Mouse (Mus musculus) CD4-positive helper T cell, adult 2 months (primary cell): Measurements from ENCODE around the gene Ephb1.

Source experiments
- DNase-seq: peaks from one replicate; pipeline ENCODE4 v3.0.0-alpha.2; 2012; ENCODE audit warnings: low read depth, missing footprints, low spot score

The Ephb1 gene

DNA sequence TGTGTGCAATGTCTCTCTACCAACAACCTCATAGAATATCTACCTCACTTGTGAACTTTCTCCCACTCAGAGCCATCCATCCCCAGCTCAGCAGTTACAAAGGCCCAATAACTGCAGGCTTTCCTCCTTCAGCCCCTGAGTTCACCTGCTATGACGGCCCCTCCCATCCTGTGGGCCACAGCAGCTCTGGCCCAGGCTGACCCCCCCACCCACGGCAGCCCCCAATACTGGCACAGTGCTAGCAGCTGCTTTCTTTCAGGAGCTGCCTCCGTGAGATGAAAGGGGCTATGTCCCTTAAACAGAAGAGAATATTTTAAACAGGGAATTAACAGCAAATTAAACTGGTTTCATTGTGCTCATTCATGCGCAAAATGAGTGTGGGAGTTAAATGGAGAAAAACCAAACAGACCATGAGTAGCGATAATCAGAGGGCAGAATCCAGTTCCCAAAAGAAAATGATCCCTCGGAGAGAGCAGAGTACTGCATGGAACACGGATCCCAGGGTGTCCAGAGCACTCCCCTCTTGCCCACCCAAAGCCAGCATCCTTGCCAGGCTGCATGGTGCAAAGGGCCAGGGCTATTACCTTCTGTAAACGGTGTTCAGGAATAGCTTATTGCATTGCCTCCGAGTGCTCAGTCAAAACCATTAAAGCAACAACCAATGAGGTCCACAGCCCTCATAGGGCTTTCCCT, 105.2 kb downstream of the Ephb1 start:
- DNase-seq: no peak

DNA sequence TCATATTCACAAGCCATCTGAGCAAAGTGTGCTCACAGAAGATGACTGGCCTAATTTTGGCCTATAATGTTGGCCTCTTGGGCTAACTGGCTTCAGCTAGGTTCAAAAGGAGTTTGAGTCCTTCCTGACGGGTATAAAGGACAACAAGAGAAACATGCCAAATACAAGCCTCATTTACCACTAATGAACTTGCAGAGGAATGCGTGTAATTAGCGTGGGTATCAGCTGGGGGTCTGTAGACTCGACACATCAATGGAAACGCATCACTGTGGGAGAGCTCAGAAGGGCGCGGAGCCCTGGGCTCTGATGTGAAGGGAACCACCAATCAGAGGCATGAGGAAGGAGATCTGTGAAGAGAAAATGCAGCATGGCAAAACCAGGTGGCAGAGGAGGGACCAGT, 108.9 kb downstream of the Ephb1 start:
- DNase-seq: no peak

DNA sequence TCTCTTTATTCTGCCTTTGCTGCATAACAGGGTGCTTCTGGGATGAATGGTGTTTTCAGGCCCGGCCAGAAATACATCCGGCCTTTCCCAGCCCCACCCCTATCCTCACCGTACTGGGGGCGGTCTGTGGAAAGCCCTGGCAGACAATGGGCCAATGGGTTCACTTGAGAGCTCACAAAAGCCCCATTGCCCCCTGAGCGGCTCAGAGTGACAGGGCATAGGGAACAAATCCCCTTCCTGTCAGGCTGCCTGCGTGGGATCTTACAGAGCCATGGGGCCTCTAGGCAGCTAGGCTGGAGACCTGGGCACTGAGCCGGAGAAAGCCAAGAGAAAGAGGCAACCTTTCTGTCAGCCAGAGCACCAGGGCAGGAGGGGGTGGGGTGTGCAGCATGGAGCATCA, 111.2 kb downstream of the Ephb1 start:
- no peak for DNase-seq

DNA sequence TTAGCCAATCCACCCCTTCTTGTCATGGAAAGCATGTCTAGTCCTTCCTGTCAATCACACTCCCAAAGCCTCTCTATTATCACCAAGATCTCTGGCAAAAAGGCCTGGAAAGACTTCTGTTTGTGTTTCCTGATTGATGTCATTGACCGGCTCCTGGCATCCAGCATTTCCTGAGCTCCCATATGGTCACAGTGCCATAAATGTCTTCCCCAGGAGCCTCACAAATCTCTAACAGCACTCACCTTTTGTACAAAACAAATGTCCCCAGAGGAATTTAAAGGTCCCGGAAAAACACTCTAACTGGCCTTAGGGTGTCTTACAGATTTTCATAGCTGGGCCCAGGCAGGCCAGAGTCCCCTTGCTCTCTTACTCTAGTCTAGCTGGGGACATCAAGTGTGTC, 112.9 kb downstream of the Ephb1 start:
- DNase-seq: no peak

DNA sequence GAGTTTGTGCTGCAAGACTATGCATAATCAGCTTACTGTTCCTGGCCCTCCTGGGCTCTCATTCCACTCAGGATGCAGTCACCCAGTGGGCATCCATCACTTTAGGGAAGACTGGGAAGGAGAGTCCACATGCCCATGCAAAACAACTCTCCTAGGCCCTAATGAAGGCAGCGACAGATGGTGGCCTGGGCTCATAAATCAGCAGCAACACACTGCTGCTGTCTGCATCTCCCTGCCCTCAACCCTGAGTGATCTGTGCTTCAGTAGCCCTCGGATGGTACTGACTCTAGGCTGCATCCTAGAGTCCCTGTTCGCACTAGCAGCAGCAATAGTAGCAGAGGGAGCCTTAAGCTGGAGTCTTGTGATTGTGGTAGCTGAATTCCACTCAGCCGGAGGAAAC, 114.3 kb downstream of the Ephb1 start:
- no peak for DNase-seq

DNA sequence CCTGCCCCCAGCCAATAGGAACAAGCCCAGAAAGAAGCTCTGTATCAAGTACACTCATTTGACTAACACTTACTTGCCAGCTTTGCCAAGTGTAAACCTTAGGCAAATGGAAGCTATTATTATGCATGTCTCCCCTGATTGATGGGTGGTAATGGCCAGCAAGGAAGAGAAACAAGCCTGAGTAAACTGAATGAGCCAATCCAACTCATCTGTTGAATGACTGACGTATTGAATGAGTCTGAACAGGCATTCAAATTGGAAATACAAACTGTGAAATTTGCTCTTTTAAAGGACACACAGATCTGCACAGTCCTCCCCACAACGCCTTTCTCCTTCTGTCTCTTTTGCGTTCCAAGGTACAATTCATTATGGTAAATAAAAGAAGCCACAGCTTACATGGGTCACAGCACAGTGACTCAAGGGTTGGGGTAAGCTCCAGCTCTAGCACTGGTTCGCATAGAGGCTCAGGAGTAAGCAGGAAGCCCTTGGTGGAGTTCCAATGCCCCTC, 119.0 kb downstream of the Ephb1 start:
- DNase-seq: no peak

DNA sequence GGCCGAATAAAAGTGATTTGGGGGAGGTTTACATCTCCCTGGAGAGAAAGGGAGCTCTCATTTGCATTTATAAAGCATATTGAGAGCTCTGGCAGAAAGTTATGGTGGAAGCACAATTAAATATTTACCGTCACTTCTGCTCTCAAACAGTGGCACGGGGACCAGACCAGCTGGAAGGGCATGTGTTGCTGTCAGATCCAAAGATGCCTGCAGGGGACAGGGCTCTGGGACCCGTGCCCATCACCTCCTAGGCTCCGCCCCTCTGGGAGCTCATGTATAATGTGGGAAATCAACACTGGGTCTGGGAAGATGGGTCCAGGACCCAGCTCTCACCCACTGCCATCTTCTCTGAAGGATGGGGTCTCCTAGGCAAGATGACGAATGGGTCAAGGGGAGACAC, 123.2 kb downstream of the Ephb1 start:
- DNase-seq: no peak

DNA sequence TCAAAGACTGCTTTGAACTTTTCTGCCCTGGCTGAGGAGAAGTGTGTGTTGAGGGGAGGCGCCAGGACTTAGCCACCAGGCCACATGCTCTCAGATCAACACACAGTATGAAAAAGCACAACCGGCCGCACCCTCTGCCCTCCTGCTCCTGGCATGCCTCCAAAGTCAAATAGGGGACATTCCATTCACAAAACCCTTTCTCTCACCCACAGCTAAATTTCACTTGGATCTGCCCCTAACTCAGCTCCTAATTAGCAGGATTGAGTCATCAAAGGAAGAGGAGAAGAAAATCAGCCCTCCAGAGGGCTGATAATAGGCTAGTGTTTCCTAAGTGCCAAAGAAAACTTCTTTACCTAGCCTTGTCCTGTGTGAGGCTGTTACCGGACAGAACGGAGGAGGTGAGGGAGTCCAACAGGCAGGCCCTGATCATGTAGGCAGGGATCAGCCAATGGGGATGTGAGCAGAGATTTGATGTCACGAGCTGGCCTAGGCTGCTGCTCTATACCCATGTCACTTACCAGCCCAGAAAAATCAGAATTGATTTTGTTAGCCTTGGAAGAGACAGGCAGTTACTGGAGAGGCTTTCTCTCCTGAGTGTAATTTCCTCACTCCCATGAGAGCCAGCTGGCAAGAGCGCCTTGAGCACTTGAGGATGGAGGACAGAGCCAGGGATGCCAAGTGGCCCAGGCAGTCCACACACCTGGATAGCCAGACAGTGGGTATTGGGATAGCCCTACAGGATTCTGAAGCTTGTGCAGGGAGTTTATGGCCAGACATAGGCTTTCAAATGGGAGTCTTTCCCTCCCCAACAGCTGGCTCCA, 137.5 kb downstream of the Ephb1 start:
- no peak for DNase-seq

DNA sequence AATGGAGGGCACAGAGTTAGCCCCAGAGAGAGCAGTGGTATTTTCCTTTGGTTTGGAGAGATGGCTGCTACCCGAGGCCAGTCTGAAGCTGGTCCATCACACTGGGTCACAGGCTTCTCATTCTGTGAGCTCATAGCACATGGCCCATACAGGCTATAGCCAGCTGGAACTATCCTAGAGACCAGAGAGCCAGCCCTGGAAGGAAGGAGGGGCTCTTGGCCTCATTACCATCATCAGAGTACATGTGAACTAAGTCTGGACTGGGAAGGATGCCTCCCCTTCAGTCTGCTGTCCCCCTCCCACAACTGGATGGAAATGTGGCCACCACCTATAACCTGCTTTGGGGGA, 142.5 kb downstream of the Ephb1 start:
- DNase-seq: no peak

DNA sequence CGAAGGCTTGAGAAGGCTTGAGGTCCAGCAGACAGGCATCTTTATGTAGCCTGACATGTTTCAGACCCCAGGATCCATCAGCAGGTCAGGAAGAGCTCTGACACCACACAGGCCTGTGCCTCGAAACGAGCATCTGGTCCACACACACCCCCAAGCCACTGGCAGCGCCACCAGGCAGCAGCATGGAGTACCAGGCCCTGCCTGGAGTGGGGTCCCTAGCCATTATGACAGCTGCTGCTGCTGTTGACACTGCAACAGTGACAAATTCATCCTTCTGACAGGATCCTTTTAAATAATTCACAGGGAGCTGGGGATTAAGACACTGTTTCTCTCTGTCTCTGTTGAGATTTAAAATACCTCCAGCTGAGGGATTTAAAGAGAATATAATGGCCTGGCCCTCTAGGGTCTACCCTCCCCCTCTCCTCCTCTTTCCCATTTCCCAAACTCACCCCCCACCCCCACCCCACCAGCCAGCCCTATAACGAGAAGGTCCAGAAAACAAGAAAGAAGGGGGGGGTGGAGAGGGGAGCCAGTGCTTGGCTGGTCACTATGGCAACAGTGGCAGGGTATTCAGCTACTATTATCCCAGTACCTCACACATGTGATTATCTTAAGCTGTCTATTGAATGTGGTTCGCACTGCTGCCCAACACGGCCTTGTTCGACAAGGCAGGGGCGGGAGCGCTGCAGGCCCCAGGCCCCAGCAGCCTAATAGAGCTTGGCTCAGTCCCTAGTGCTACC, 143.0 kb downstream of the Ephb1 start:
- no peak for DNase-seq

DNA sequence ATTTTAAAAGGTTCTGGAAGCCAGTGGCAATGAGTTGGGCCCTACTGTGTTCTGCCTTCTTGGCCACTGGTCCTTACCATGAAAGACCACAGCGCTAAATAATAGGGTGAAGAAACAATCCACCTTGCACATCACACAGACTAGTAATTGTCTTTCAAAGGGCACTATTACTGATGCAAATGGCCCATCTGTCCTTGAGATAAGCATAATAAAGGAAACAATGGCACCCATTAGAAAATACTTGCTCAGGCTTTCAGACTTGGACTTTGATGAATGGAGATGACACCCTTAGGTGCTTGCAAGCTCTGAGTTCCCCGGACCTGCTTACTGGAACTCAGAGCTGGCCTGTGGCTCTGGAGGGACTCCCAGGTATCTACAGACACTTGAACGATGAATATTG, 149.0 kb downstream of the Ephb1 start:
- DNase-seq: no peak

DNA sequence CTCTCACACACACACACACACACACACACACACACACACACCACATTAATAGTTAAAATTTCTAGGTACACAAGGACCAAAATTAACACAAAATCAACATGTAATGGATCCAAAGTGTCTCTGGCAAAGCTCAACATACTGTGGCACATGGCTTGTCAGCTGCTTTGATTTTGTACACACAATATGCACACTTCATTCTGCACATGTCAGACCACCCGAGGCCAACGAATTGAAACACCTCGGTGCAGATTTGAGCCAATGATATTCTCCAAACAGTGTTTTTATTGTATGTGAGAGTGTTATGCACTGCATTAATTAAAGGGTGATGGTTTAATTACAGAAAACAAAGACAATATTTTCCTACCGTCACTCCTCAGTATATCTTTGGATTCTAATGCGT, 152.6 kb downstream of the Ephb1 start:
- no peak for DNase-seq

DNA sequence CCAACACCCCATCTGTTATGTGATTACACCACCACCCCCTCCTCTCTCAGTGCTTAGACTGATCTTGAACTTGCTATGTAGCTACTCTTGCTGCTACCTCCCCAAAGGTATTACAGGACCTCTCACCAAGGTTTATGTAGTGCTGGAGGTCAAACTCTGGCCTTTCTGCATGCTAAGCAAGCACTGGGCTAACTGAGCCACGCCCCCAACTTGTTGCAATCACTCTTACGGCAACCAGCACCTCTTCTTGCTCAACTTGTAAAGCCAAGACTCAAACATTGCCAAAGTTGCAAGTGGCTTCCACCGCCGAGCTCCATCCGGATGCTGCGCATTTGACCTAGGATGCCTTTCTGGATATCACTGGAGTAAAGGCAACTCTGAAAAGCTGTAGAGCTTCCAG, 157.6 kb downstream of the Ephb1 start:
- DNase-seq: no peak

DNA sequence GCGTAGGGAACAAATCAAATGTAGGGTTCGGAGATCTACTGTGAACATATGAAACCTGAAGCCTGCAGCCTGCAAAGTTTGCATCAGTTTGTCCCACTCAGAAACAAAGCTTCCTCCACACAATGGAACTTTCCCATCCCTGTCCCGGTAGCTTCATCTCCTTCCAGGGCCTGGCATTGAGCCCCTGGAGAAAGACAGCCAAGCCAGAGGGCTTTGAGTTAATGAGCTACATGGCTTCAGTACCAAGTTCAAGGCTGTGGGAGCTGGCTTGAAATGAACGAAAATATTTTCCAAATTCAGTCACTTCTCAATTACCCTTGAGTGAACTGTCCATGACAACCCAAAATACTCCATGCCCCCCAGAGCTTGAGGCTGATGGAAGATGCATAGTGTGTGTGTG, 160.4 kb downstream of the Ephb1 start:
- DNase-seq: no peak

DNA sequence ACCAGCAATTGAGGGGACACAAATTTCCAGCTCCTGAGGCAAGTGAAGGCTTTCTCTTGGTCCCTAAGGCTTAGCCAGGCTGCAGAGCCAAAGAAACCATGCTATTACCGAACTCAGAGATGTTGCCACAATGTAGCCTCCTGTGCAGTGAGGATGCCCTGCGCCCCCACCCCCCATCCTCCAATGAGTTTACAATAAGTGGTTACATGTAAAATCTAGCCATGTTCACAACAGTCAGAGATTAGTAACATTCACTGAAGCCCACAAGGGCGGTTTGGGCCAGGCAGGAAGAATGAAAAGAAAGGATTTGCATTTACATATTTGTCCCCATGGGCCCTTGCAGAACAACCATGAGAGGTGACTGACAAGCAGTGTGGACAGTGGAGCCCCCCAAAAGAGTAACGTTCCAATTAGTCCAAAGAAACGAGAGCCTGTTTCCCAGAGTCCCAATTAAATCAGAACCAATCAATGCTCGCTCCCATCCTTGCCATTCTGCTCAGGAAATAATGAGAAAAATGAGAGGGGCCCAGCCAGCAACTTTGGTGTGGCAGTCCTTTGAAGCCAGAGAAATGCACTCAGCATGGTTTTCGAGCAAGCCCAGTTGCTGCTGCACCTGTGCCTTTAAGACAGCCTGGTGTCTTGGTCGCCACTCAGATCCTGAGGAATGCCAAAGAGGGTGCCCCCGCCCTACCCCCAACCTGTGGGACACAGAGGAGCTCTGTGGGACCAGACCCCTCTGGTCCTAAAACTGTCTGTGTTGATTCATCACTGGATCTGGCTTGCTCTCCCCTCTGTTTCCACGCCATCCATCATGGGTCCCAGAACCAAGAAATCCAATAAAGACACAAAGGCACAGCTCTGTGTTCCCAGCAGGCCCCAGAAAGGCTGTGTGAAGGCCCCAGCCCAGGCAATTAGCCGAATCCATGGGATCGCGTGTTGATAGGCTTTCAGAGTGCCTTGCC, 161.5 kb downstream of the Ephb1 start:
- DNase-seq: no peak

DNA sequence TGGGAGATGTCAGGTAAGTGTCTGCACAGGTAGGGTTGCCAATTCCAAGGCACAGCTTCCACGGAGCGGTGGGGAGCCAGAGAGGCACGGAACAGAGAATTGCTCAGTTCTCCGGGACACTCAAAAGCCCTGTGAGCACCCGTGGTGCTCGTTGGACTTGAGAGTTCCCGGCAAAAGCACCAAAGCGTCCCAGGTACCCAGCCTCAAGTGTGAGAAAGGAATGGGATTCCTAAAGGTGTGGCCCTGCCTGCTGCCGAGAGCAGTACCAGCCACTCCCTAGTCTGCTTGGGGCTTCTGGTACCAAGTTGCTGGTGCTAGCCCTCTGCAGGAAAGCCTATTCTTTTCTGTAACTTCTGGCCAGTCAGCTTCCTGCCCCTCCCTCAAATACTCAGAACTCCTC, 164.4 kb downstream of the Ephb1 start:
- DNase-seq: no peak

DNA sequence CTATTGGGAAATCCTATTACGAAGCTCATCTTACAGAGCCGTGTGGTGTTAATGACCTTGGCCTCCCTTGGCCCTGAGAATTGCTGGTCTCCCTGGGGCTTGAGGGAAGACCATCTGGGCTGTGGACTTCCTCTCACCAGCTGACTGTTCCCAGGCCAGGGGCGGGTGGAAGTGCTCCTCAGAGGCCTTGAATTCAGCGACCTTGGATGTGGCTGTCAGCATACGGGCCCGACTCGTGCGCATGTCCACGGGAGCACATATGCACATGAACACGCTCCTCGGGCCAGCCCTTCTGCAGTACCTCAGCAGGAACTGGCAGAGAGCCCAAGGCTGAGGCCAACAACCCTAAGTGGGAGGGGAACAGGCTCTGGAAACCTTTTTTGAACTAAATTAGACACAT, 165.1 kb downstream of the Ephb1 start:
- DNase-seq: no peak

DNA sequence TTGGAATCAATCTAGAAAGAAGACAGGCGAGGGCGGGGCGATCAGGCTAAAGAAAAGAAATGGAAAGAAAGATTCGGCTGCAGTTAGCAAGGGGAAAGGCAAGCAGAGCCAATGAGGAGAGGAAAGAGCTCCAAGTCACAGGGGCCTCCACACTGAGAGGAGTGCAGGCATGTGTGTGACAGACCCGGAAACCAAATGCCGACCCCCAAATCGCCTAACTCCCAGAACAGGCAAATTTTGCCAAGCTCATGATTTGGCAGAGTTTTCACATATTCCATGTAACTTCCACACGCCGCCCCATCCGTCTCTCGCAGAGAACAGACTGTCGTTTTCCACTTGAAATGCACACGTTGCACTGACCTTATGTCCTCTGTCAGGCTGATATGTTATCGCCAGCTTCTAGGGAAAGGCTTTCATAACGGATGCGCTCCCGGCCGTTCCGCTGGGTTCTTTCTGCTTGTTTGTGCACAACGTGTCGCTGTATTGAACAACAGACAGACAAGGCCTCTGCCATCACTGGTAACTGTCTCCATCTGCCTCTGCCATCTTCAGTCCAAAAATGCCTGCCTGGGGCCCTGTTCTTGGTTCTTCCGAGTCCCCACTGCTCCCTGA, 170.7 kb downstream of the Ephb1 start:
- no peak for DNase-seq

DNA sequence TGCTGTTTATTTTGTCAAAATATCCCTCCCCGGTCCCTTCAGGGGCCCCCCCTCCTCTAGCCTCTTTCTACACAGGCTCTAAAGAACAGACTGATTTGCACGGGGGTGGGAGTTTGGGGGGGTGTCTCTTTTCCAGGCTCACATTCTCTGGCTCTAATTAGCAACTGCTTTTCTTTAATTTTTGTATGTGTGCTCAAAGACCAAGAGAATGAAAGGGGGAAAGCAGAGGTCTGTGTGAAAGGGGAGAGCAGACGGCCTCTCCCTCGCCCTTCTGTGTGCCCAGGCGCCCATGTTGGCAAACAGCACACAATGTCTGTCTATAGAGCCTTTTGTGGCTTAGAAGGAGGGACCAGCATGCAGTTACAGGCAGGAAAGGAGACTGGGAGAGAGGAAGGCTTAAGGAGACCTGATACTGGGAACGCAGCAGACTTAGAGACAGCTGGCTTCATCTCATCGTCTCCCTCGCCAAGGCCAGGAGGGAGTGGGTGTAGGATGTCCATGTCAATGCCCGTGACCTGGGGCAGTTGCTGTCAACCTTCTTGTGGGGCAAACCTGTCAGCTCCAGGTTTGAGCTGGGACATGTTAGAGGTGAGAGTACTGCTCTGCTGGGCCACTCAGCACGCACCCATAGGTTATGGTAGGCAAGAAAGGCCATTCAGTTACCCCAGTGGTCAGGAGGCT, 172.5 kb downstream of the Ephb1 start:
- DNase-seq: no peak

DNA sequence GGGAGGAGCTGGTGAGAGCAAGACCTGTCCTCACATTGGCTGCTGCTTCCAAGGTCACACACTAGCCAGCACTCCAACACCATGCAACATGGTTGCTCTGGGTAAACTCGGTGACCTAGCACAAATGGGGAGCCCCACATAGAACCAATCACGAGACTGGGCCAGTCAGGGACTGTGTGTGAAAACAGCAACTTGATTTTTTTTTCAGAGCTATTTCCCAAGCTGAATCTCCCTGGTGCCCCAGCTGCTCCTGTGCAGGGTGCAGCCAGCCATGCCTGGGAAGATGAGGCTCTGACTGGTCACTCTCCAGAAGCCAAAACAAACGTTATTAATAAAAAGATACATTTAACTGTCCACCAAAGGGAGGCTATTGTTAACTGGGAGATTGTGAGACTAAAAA, 173.2 kb downstream of the Ephb1 start:
- DNase-seq: no peak
